Mouse (Mus musculus) Patski (cell line): ENCODE results near the gene Map3k14. TPM values are rescaled to one million over a fixed set of nuclear protein-coding genes. Genes with fewer than 3 reads are reported as not detected.

Source experiments
- ATAC-seq: fragments of 100-300 bp; one replicate; pipeline ENCODE4 v1.8.0; 2021
- CTCF ChIA-PET: fragments of 350-600 bp; sonication (Branson Sonifier 250); formaldehyde crosslinking; loops from one replicate; lab custom pipeline; 2022; ENCODE audit warnings: inconsistent platforms; lab: Charles Lee
- POLR2A ChIA-PET: fragments of 350-600 bp; sonication (Branson Sonifier 250); formaldehyde crosslinking; loops from one replicate; lab custom pipeline; 2022; ENCODE audit warnings: antibody characterized with exemption, inconsistent platforms; lab: Charles Lee
- DNase-seq: peaks from one replicate; pipeline ENCODE4 v3.0.0-alpha.2; 2011; ENCODE audit warnings: low read depth, low spot score
- H3K27me3 ChIP-seq: fragments of 371-371 bp; one replicate; pipeline ENCODE4 v1.5.1; 2021
- CTCF ChIP-seq: fragments of 100-300 bp; IDR thresholded peaks from one replicate; pipeline ENCODE4 v1.5.1; 2021
- in situ Hi-C: fragments of 300-500 bp; cut with MboI; formaldehyde crosslinking; loops from 3 replicates; pipeline ENCODE4 v1.11.1; 2018; ENCODE audit warnings: low pct_unique_long_range_greater_than_20kb, mixed read lengths
- polyA plus RNA-seq: library from polyadenylated mRNA; unstranded; gene quantifications from one replicate; pipeline ENCODE4 v1.2.3, GENCODE M21; 2021

The Map3k14 gene
- polyA plus RNA-seq, 1 experiment from 2014 or later: 16.8 TPM

DNA sequence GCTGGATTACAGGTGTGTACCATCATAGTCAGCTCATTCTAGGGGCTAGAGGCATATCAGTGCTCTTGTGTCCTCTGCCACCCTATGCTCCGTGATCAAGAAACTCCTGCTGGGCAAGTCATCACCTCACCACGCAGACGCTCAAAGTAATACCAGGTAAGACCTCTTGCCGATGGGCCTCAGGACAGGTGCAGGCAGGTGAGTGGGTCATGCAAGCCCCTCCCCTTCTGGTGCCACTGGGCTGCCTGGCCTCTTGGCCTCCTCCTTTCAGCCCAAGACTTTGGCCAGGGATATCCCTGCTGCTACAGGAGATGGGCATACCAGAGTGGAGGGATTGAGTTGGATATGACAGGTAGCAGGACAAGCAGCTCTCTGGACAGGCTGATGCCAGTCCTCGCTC is 48.0 kb downstream of the Map3k14 start:
- CTCF ChIA-PET: interaction anchor here (1.3 kb wide), 1 partner anchor 34 kb away, joined by 3 read pairs; no protein-coding TSS in a partner anchor
- in situ Hi-C loops: no loop called here
- TF ChIP-seq CTCF: no peak
- POLR2A ChIA-PET: no interaction called here
- no peak for DNase-seq
- H3K27me3 ChIP-seq: no peaks in the 10 kb centered on the region
- ATAC-seq: no peak

- CTCF ChIA-PET: interaction anchor here (1.0 to 1.3 kb wide), 2 partner anchors 9 to 33 kb away, joined by 3 read pairs; no protein-coding TSS in a partner anchor
- H3K27me3 ChIP-seq: no peaks in the 10 kb centered on the region
- ATAC-seq (no peak), DNase-seq (no peak)
- POLR2A ChIA-PET: no interaction called here
- no peak for TF ChIP-seq CTCF
- in situ Hi-C loops: no loop called here
These were observed 48.8 kb downstream of the Map3k14 start for GRCm38 (mm10) chr11:103218517-103218901.

- TF ChIP-seq CTCF: no peak
- in situ Hi-C loops: no loop called here
- ATAC-seq: no peak
- H3K27me3 ChIP-seq: no peaks in the 10 kb centered on the region
- ChIA-PET POLR2A (no interaction called here), CTCF (interaction anchor here (1.0 to 1.5 kb wide), 3 partner anchors 9 to 33 kb away, joined by 3 read pairs; no protein-coding TSS in a partner anchor)
- DNase-seq: no peak
These were observed 49.3 kb downstream of the Map3k14 start, which contains the start of gene Spata32 for GRCm38 (mm10) chr11:103217790-103218516. TSS of gene Spata32 (minus strand) at chr11:103218432.

DNA sequence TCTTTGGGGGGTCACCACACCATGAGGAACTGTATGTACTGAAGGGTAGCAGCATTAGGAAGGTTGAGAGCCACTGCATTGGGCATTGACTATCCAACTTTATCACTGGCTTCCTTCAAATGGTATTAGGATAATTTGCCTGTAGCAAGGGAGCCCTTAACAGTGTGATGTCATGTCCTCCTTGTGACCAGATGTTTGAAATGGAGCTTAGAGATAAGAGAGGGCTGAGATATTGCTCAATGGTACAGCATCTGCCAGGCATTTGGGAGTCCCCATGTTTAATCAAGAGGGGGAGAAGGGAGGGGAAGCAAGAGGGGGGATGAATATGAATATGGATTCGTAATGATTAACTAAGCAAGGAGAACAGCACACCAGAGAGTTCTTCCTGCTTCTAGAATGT is 51.9 kb downstream of the Map3k14 start:
- in situ Hi-C loops: no loop called here
- DNase-seq (no peak), ATAC-seq (no peak)
- H3K27me3 ChIP-seq: no peaks in the 10 kb centered on the region
- no peak for TF ChIP-seq CTCF
- ChIA-PET POLR2A (interaction anchor here (1.0 kb wide), 1 partner anchor 19 kb away, joined by 3 read pairs; no protein-coding TSS in a partner anchor), CTCF (interaction anchor here (0.7 to 1.3 kb wide), 3 partner anchors 9 to 110 kb away, joined by 3 to 4 read pairs (median 3); no protein-coding TSS in a partner anchor)

- ChIA-PET CTCF (interaction anchor here (1.0 kb wide), 1 partner anchor 19 kb away, joined by 3 read pairs; no protein-coding TSS in a partner anchor), POLR2A (no interaction called here)
- no peak for ATAC-seq
- no peak for TF ChIP-seq CTCF
- H3K27me3 ChIP-seq: no peaks in the 10 kb centered on the region
- no peak for DNase-seq
- in situ Hi-C loops: no loop called here
These were observed 53.6 kb downstream of the Map3k14 start for GRCm38 (mm10) chr11:103213712-103214111.

DNA sequence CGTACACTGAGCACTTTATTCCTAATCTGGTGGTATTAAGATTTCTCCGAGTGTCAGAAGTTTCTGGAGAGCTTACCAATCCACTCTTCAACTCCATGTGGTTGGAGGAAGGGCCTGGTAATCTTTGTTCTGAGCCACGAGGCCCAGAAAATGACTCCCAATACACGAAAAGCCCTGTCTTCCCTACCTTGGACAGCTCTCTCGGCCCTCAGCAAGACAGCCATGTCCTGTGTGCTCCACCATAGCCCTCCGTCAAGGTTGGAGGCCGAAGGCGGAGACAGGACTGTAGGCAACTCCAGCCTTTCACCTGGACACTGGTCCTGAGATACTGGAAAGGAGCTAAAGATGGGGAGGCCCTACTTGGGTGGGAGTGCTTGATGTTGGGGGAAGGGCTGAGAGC is 57.0 kb downstream of the Map3k14 start:
- DNase-seq (no peak), ATAC-seq (no peak)
- TF ChIP-seq CTCF: no peak
- H3K27me3 ChIP-seq: no peaks in the 10 kb centered on the region
- CTCF ChIA-PET: interaction anchor here (0.8 kb wide), 2 partner anchors 26 to 117 kb away, joined by 3 to 4 read pairs; no protein-coding TSS in a partner anchor
- POLR2A ChIA-PET: interaction anchor here (0.6 kb wide), 1 partner anchor 17 kb away, joined by 3 read pairs; no protein-coding TSS in a partner anchor
- in situ Hi-C loops: no loop called here

- in situ Hi-C loops: no loop called here
- DNase-seq (no peak), ATAC-seq (no peak)
- no peaks in the 10 kb centered on the region for H3K27me3 ChIP-seq
- no peak for TF ChIP-seq CTCF
- ChIA-PET CTCF (interaction anchor here (1.2 kb wide), 1 partner anchor 10 kb away, joined by 3 read pairs; the partner anchor contains the start of gene Spata32), POLR2A (no interaction called here)
These were observed 58.8 kb downstream of the Map3k14 start, which contains the start of gene 1700023F06Rik for GRCm38 (mm10) chr11:103208458-103208857. TSS of gene 1700023F06Rik (minus strand) at chr11:103208558.

DNA sequence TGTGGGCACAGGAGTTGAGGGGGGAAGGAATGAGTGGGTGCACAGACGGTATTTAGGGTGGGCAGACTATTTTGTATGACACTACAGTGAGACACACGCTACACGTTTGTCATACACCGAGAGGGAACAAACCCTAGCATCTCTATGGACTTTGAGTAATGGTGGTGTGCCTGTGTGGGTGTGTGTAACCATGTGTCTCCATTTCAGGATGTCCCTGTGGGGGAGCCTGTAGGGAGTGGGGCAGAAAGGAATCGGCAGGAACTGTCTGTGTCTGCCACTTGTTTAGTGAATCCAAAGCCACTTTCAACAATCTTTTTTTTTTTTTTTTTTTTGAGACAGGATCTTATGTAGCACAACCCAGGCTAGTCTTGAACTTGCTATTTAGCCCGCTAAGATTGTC is 61.1 kb downstream of the Map3k14 start:
- CTCF ChIA-PET: no interaction called here
- H3K27me3 ChIP-seq: no peaks in the 10 kb centered on the region
- POLR2A ChIA-PET: no interaction called here
- in situ Hi-C loops: no loop called here
- TF ChIP-seq CTCF: no peak
- no peak for ATAC-seq
- DNase-seq: no peak

DNA sequence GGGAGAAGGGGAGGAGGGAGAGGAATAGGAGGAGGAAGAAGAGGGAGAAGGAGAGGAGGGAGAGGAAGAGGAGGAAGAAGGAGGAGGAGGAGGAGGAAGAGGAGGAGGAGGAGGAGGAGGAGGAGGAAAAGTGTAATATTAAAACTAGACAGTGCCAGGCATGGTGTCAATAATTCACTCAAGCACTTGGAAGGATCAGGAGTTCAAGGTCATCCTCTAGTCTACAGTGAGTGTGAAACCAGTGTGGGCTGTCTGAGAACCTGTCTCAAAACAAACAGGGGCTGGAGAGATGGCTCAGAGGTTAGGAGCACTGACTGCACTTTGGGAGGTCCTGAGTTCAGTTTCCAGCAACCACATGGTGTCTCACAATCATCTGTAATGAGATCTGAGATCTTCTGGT is 64.9 kb downstream of the Map3k14 start:
- DNase-seq (no peak), ATAC-seq (no peak)
- in situ Hi-C loops: no loop called here
- CTCF ChIA-PET: no interaction called here
- no peaks in the 10 kb centered on the region for H3K27me3 ChIP-seq
- no peak for TF ChIP-seq CTCF
- POLR2A ChIA-PET: no interaction called here

DNA sequence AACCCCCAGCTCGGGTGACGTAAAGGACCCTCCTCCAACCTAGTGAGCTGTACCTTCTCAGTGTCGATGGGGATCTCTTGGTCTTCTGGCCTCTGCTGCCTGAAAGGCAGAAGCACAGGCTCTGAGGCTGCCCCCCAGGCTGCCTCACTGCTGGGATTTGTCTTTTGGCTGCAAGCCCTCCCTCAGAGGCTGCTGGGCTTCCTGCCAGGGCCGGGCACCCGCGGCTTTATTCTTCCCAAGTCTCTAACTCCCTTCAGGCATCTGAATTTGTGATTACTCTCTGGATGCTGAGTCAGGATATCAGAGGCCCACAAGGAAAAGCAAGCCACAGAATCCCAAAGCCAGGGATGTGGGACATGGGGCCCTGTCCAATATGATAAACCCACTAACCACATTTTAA is 65.6 kb downstream of the Map3k14 start:
- in situ Hi-C loops: no loop called here
- CTCF ChIA-PET: interaction anchor here (1.1 kb wide), 1 partner anchor 17 kb away, joined by 5 read pairs; no protein-coding TSS in a partner anchor
- POLR2A ChIA-PET: no interaction called here
- no peak for TF ChIP-seq CTCF
- DNase-seq (peak; percentile 75), ATAC-seq (peak; percentile 54)
- no peaks in the 10 kb centered on the region for H3K27me3 ChIP-seq
